Mouse (Mus musculus): ENCODE measurements at regions not wholly inside any gene's neighbourhood (a gene's known extent, or its start where the extent isn't known, plus 50 kb on each side); places are given as distances from the start of the nearest gene placed in this dataset.

DNA sequence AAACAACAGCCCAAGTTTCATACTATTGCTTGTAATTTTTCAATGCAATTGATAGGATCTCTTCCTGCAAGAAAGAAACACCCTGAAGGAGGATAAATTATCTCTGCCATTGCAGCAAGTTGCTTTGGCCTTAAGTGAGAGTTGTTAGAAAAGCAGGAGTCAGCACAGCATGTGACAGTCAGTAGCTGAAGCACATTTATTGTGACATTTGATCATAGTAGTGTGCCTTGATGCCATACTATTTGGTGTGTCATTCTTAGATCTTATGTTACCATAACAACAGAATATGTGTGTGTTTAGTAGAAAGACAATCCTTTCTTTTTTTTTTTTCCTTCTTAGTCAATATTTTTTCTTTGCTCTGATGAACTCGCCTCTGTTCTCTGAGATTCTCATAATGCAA is 115.5 kb upstream of the Tusc1 start:
- no peak for DNase-seq (ENCODE audit: low spot score)

DNA sequence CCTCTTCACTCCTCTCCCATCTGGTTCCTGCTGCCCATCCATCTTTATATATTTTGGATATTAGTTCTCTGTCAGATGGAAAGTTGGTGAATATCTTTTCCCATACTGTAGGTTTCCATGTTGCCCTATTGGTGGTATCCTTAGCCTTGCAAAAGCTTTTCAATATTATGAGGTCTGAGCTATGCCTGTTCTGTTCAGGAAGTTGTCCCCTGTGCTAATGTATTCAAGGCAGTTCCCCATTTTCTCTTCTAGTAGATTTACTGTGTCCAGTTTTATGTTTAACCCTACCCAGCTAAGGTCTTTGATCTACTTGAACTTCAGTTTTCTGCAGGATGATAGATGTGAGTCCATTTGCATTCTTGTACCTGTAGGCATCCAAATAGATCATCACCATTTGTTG is 109.4 kb upstream of the Tusc1 start:
- no peak for DNase-seq (ENCODE audit: low spot score)

DNA sequence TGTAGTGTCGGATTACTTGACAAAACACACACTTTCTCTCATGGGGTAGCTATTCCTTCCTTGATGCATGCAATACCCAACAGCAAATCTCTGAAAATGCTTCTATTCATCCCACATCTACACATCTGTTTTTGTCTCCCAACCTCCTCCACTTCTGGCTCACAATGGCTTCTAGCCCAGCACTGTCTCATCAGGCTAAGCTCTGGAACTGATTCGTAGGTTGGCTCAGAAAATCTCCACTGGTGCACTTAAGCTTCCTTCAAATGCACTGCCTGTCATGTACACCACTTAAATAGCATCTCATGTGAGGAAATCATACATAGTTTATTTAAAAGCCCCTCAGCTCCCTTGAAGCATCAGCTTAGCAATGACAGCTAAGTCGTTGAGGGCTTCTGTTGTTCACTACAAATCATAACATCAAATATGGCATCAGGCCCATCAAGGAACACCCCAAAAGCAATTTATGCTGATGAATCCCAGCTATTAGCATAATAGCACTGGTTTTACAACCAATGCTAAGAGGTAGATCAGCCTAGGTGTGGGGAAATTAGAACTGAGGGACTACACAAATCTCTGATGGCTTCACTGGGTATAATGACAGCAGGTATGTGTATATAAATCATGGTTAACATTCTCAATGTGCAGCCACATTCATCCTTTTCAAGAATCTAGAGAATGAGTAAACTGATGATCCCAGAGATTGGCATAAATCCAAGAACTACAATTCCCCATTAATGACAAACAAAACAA is 103.5 kb upstream of the Tusc1 start:
- no peak for DNase-seq (ENCODE audit: low spot score)

DNA sequence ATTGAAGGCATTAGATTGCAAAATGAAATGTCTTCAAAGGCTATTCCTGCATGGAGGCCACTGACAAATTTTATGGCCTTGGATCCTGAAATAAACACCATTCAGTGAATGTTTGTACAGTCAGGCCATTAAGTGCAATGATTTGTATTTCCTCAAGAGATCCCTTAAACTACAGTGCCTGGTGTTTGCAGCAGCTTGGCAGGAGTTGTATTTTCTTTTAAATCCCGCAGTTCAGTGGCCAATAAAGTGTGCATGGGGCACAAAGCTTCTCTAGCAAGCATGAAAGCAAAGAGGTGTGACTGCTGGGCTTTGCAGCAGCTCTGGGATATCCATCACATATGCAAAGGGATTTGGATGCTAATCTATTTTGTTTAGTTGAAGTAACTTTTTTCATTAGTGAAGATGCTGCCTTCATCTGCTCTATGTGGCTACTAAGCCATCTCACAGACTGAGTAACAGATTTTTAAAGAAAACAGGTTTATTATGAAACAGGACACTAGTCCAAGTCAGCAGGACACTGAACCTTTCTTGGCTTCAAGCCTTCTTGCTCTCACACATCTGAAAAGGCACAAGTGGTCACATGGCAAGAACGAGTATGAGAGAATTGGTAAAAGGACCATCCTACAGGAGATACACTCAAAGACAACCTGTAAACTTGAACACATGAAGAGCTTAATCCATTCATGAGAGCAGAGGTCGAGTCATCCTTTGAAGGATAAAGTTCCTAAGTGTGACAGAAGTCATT is 102.2 kb upstream of the Tusc1 start:
- DNase-seq (ENCODE audit: low spot score): no peak

DNA sequence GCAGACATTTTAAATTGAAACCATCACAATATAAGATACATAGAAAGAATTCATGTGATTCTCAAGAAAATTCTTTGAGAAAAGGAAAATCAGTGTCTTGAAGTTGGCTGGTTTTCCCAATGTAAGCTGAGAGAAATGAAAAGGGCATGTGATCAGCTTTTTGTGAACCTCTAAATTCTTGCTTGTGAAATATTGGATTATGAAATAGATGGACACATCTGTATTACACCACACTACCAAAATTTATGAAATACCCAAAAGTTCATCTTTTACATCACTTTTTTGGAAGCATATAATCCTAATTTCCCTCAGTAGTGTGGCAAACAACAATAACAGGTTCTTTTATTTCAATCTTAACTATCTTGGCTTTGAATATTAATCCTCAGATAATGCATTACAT is 77.4 kb upstream of the Tusc1 start:
- DNase-seq (ENCODE audit: low spot score): no peak

DNA sequence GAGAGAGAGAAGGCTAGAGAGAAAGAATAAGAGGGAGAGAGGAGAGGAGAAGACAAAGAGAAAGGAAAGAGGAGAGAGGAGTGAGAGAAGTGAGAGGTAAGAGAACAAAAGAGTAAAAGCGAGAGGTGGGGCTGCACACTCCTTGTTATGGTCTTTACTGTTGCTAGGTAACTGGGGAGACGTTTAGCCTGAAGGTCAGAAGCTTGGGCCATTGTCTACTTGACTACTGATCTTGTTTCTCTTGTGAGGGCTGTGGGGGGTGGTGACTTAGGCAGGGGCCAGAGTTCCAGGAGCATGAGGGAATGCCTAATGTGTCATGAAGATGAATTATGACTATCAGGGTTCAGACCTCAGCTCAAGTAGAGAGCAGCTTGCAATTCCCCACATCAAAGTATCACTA is 71.6 kb upstream of the Tusc1 start:
- no peak for DNase-seq (ENCODE audit: low spot score)

DNA sequence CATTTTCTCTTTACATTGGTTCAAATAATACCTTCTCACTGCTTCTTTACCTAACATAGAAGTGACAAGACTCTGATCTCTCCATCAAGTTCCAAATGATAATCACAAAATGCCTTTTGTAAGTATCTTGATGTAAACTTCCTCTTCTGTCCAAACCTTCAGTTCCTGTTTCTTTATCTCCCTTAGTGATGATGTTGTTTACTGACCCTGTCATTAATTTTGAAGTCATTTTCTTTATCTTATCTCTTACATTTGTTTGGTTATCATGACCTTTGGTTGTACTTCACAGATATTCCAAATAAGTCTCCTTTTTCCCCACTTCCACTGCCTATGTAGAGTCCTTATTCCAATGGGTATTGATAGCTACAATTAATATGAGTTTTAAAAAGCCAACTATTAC is 65.3 kb upstream of the Tusc1 start:
- no peak for DNase-seq (ENCODE audit: low spot score)
